Mouse (Mus musculus) heart, postnatal 4 days (tissue): ENCODE measurements at regions not wholly inside any gene's neighbourhood (a gene's known extent, or its start where the extent isn't known, plus 50 kb on each side); places are given as distances from the start of the nearest gene placed in this dataset.

Experiments used
- DNase-seq: peaks from one replicate; pipeline ENCODE4 v3.0.0; 2021

GRCm38 (mm10) chr15:64434502-64434901 is 374.2 kb upstream of the Fam49b start:
- peak; percentile 36 for DNase-seq

DNA sequence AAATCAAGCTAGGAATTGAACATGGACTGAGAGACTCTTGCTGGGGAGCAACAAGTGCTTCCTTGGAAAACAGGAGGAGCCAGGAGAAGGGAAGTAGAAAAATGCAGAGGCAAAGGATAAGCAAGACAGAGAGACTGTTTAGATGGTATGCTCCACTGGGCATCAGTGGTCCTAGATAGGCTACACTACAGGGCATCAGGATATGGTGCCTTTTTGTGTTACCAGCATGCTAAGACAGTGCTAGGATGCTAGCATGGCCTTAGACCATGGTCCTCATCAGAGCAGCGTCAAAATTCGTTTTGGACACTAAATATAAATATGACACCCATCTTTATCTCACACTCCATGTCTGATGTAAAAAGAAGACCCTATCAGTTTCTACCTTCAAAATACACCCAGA is 374.6 kb upstream of the Fam49b start:
- DNase-seq, result no peak

DNA sequence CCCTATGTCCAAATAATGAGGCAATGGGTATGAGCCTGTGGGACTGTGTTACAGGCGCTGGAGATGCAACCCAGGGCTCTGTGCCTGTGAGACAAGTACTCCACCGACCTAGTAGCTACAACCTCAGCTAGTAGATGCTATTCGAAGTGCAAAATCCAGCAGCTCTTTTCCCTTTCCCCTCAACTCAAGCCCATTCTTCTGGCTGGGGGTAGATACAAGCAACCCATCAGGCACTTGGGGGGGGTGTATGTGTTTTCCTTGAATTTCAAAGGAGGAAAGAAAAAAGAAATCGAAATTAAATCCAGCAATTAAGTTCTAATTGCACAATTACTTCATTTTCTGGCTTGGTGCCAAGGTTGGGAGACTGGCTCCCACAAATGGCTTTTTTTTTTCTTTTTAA is 372.4 kb upstream of the Gm21798 start:
- DNase-seq, result no peak

DNA sequence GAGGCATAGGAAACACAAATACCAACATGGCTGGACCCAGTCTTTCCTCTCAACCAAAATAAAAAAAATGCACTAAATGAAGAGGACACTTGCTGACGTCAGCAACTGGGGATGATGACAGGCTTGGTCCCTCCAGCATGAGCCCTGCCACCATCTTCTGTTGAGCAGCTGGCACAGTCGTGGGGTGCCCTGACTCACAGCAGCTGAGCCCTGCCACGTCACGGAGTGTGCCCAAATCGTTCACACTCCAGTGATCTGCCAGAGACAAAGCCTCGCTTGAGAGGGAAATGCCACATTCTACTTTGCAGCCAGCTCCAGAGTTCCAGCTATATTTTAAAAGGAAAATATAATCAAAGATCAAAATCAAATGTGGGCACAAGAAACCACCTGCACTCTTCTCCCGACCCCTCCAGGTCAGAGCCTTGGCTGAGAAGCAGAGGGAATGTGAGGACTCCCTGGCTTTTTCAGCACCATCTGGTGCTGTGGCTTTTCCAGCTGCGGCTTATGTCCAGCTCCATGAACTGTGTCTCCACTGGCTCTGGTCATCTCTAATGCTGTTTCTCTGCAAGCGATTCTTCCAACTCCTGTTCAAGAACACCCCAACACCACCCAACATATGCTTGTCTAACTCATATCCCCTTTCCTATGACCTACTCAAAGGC is 371.0 kb upstream of the Gm21798 start:
- no peak for DNase-seq

DNA sequence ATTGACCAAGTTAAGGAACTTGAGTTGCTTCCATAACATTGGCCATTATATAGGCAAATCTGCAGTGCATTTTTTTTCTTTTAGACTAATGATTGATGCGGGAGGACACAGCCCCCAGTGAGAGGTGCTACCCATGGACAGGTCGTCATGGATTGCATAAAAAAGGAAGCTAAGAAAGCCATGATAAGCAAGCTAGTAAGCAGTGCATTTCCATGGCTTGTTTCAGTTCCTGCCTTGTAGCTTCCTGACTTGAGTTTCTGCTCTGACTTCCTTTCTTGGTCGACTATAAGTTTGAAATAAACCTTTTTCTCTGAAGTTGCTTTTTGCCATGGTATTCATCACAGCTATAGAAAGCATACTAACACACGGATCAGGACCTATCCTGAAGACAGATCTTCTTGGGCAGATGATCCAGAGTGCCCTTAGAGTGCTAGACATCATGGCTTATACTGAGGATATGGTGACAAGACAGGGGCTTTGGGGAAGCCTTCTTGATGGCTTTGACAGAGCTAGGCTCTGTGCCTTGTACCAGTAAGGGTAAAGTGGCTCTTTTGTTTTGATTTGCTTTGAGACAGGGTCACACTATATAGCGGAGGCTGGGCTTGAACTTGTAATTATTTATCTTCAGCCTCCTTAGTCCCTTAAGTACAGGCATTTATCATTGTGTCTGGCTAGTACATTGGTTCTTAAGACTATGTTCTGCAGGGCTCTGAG is 370.1 kb upstream of the Gm21798 start:
- no peak for DNase-seq

DNA sequence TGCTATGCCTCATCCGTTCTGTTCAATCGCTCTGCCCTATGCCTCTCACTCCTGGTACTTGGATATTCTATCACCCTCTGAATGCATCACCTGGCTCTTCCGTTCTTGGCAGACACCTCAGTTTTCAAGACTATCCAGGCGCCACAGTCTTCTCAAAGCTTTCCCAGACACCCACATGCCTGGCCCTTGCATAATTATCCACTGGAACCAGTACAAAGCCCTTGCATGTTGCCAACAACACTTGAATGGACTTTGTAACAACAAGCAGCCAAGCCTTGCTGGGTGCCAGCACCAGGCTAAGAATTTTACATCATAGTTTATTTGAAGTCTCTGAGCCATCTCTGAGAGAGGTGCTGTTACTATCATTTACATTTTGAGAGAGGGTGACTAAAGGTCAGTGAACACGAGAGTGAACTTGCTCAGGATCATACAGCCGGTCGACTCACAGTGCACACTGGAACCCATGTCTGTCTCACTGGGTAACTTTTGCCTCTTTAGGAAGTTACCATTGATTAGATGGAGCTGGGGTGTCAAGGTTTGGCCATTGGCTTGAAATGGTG is 368.8 kb upstream of the Gm21798 start:
- DNase-seq, result peak; percentile 68

GRCm38 (mm10) chr15:64470743-64471142 is 346.8 kb upstream of the Gm21798 start:
- peak; percentile 27 for DNase-seq

DNA sequence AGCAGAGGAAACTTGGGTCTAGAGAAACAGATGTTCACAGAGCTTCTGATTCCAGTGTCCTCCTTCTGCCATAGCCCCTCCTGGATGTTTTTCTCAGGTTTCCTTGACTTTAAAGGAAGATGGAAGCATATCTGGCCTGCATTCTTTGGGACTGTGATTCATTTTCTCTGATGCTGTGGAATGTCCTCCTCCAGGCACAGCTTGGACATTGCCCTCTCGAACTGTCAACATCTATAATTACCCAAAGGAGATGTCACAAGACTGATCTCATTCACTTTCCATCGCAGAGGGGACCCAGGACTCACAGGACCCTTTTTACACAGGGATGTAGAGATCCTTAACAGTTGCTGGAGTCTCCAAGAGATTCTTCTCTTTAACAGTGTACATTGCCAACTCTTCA is 345.9 kb upstream of the Gm21798 start:
- no peak for DNase-seq

DNA sequence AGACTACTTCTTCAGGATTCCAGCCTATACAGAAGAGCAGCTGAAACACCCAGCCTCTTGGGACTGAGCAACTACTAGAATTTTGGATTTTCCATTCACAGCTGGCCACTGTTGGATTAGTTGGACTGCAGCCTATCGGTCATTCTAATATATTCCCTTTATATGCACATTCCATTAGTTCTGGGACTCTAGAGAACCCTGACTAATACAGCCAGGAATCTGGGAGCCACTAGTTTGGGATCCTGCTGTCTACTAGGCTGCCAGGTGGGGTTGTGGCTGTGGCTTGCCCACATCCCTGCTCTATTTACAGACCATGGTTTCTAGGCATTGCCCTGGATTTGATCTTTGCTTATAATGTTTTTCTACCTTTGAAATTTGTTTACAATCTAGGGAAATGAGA is 343.3 kb upstream of the Gm21798 start:
- peak; percentile 18 for DNase-seq

DNA sequence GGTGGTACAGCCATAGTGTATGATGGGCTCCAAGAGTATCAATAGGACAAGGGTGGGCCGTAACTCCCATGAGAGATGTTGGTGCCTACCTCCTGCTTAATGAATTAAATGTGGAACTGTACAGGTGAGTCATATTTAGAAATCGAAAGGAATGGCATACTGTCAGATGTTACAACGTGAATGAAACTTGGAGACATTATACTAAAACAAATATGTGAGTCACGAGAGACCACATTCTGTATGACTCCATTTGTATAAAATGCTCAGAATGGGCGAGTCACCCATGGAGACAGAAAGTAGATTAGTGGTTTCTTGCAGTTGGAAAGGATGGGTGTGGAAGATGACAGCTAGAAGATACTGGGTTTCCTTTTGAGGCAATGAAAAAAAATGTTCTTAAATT is 340.4 kb upstream of the Gm21798 start:
- DNase-seq, result no peak

- DNase-seq, result no peak
Observed at GRCm38 (mm10) chr15:64480625-64481024, 336.9 kb upstream of the Gm21798 start.

DNA sequence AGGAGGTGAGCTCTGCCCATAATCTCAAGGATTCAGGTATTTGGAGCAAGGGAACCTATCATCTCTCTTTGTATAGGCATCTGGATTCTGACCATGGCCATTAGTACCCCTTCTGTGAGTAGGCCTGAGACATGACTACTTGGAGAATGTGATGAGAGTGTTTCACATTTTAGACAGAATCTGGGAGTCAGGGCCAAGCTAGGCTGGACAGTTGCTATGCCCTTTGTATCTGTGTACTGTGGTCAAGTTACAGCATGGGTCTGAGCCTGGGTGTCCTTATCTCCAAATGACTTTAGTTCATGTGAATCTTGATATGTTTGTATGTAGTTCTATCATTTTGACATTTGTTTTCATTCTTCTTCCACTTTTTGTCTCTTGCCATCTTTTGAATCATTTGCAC is 336.3 kb upstream of the Gm21798 start:
- no peak for DNase-seq

DNA sequence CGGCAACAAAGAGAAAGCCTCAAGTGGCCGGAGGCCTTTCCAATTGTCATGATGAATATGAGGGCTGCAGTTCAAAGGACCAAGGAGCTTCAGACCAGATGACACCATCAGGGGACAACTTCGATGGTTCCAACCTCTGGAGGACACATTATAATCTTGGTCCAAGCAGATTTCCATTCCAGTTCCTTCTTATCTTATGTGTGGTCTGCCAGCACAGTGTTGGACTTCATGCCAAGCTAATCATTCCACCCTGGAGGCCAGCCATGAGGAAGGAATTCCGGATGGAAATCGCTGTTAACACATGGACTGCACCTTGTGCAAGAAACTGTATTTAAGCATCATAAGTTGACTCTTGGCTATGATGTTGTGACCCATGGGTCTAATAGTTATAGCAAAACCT is 334.5 kb upstream of the Gm21798 start:
- peak; percentile 52 for DNase-seq

DNA sequence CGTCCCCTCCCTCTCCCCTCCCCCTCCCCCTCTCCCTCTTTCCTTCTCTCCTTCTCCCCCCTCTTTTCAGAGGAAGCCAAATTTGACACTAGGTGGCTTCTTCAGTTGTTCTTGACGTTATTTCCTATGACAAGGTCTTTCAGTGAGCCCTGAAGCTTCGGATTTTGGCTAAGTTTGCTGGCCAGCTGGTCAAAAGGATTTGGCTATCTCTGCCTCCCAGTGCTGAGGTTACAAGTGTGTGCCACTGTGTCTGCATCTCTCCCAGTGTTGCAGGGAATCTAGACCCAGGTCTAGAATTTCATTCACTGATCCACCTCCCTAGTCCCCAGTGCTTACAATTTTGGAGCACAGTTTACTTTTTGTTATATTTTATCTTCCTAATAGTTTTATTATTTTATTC is 329.7 kb upstream of the Gm21798 start:
- no peak for DNase-seq

DNA sequence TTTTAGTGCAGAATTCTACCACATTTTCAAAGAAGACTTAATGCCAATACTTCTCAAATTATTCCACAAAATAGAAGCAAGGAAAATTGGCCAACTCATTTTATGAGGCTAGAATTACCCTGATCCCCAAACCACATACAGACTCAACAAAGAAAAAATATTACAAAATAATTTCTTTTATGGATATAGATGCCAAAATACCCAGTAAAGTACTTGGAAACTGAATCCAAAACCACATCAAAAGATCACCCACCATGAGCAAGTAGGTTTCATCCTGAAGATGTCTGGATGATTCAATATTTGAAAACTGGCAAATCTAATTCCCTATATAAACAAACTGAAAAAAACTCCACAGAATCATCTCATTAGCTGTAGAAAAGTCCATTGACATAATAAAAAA is 316.7 kb upstream of the Gm21798 start:
- no peak for DNase-seq

GRCm38 (mm10) chr15:64501479-64501878 is 316.0 kb upstream of the Gm21798 start:
- DNase-seq, result no peak

DNA sequence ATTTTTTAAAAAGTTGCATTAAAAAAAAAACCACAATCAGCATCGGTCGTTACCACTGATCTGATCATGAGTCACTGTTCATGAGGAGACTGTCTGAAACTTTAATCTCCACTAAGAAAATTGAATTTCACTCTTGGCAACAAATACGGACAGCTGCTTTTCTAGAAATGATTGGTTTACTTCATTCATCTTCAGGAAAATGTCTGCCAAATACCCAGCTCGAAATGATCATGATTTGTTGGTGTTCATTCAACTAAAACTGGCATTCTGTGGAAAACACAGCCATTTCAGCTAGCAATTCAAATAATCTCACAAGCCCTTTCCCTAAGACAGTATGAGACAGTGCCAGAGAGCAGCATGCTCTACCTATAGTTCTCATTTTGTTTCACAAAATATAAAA is 312.7 kb upstream of the Gm21798 start:
- DNase-seq, result no peak

GRCm38 (mm10) chr15:64510649-64511048 is 306.8 kb upstream of the Gm21798 start:
- no peak for DNase-seq

DNA sequence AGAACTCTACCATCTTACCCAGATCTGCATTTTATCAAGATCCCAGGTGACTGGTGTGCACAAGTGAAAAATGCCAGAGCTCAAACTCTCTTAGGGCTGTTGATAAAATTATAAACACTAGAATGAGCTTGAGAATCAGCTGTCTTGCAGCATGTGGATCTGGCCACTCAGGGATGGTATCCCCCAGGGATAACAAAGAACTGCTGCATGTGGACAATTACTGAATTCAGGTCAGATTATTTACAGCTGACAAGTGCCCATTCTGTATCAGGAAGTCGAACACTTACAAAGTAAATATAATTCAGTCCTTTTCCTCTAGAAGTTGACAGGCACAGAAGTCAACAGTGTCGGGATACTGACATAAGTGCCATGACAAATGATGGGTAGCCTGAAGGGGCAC is 306.3 kb upstream of the Gm21798 start:
- no peak for DNase-seq

DNA sequence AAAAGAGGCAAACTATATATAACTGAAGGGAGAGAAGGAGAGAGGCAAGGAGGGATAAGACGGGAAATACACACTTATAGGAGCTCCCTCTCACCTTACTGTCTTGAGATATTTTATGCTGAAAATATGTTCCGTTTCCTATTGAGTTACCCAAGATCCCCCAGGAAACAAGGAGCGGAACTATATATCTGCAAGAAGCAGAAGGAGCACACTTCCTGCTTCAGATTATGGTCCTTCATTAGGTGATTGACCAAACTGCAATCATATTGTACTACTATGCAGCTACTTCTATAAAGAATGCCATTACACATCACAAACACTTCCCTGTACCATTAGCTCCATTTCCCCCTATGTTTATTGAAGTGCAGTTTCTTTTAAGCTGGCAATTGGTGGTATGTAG is 304.9 kb upstream of the Gm21798 start:
- DNase-seq, result no peak

GRCm38 (mm10) chr15:64513501-64514097 is 303.9 kb upstream of the Gm21798 start:
- no peak for DNase-seq

- DNase-seq, result no peak
Observed at GRCm38 (mm10) chr15:64515179-64515578, 302.3 kb upstream of the Gm21798 start.

GRCm38 (mm10) chr15:64519207-64519628 is 298.3 kb upstream of the Gm21798 start:
- no peak for DNase-seq

- no peak for DNase-seq
Observed at GRCm38 (mm10) chr15:64520568-64520967, 296.9 kb upstream of the Gm21798 start.
